Mouse (Mus musculus) effector memory CD4-positive, alpha-beta T cell, adult 7 months (primary cell): Measurements from ENCODE around the gene G6pc3. TPM values are rescaled to one million over a fixed set of nuclear protein-coding genes. Genes with fewer than 3 reads are reported as not detected.

ENCODE experiments used
- polyA plus RNA-seq: library from polyadenylated mRNA; unstranded; fragments of 100-300 nt; shearing (Covaris generic); gene quantifications from one replicate; pipeline ENCODE4 v1.2.1, GENCODE M21; 2017

G6pc3 gene
- 20.7 TPM for polyA plus RNA-seq

GRCm38 (mm10) chr11:102189461-102190436 lies at the start of gene G6pc3:
TSS of gene G6pc3 (plus strand) at chr11:102189620.

GRCm38 (mm10) chr11:102145471-102146001 lies 43.9 kb upstream of the G6pc3 start, which contains the start of gene Nags:
TSS of gene Nags (plus strand) at chr11:102145513.

GRCm38 (mm10) chr11:102156039-102156785 lies 33.2 kb upstream of the G6pc3 start, which contains the start of gene Tmem101:
TSS of gene Tmem101 (minus strand) at chr11:102156404.

GRCm38 (mm10) chr11:102184646-102185495 lies 4.5 kb upstream of the G6pc3 start, which contains the start of gene Lsm12:
TSS of gene Lsm12 (minus strand) at chr11:102185296.

GRCm38 (mm10) chr11:102230006-102230741 lies 40.8 kb downstream of the G6pc3 start, which contains the start of gene Hdac5:
TSS of gene Hdac5 (minus strand) at chr11:102230166.

Other genes with a start within 250 kb of the G6pc3 start
- not detected for gene Sost, start 222.6 kb upstream of the G6pc3 start, polyA plus RNA-seq
- not detected for gene Cfap97d1, start 205.3 kb upstream of the G6pc3 start, polyA plus RNA-seq
- gene Dusp3, start 202.6 kb upstream of the G6pc3 start, polyA plus RNA-seq = 2.1 TPM
- 0.50 TPM for gene Mpp3, start 161.2 kb upstream of the G6pc3 start, polyA plus RNA-seq
- gene Cd300lg, start 148.1 kb upstream of the G6pc3 start, polyA plus RNA-seq = 0.21 TPM
- gene Mpp2, start 101.1 kb upstream of the G6pc3 start, polyA plus RNA-seq = 4.1 TPM
- gene Ppy, start 88.3 kb upstream of the G6pc3 start, polyA plus RNA-seq = not detected
- gene Pyy, start 81.8 kb upstream of the G6pc3 start, polyA plus RNA-seq = not detected
- 0.37 TPM for gene Nags, start 44.1 kb upstream of the G6pc3 start, polyA plus RNA-seq
- gene Tmem101, start 33.2 kb upstream of the G6pc3 start, polyA plus RNA-seq = 4.5 TPM
- gene Lsm12, start 4.3 kb upstream of the G6pc3 start, polyA plus RNA-seq = 79.8 TPM
- gene Hdac5, start 40.5 kb downstream of the G6pc3 start, polyA plus RNA-seq = 46.5 TPM
- gene BC030867, start 59.3 kb downstream of the G6pc3 start, polyA plus RNA-seq = 0.33 TPM
- not detected for gene Asb16, start 79.1 kb downstream of the G6pc3 start, polyA plus RNA-seq
- 42.8 TPM for gene Tmub2, start 95.3 kb downstream of the G6pc3 start, polyA plus RNA-seq
- gene Atxn7l3, start 107.0 kb downstream of the G6pc3 start, polyA plus RNA-seq = 15.0 TPM
- gene Ubtf, start 130.1 kb downstream of the G6pc3 start, polyA plus RNA-seq = 113 TPM
- 0.09 TPM for gene Slc4a1, start 176.6 kb downstream of the G6pc3 start, polyA plus RNA-seq
- gene Rundc3a, start 203.8 kb downstream of the G6pc3 start, polyA plus RNA-seq = 4.2 TPM
- gene Slc25a39, start 218.3 kb downstream of the G6pc3 start, polyA plus RNA-seq = 46.6 TPM
- 28.8 TPM for gene Grn, start 240.7 kb downstream of the G6pc3 start, polyA plus RNA-seq